Mouse (Mus musculus) hindbrain, embryonic 13.5 days (tissue): ENCODE measurements at regions not wholly inside any gene's neighbourhood (a gene's known extent, or its start where the extent isn't known, plus 50 kb on each side); places are given as distances from the start of the nearest gene placed in this dataset.

Experiments
- ATAC-seq: fragments of 200-750 bp; cut with Nextera tagmentation; 2 replicates; pipeline ENCODE4 v1.8.0; 2017; ENCODE audit warnings: moderate TSS enrichment; ENCODE audit not compliant: low FRiP score
- H3K27ac ChIP-seq: fragments of 300-500 bp; sonication (generic); 2 replicates; pipeline ENCODE4 v1.5.1; 2015; ENCODE audit warnings: inconsistent platforms, mild to moderate bottlenecking, moderate library complexity
- H3K27me3 ChIP-seq: fragments of 300-500 bp; sonication (generic); 2 replicates; pipeline ENCODE4 v1.6.1; 2015; ENCODE audit warnings: mild to moderate bottlenecking, inconsistent platforms
- H3K36me3 ChIP-seq: fragments of 300-500 bp; sonication (generic); 2 replicates; pipeline ENCODE4 v1.6.1; 2015; ENCODE audit warnings: mild to moderate bottlenecking, inconsistent platforms
- H3K4me1 ChIP-seq: fragments of 300-500 bp; sonication (generic); replicated peaks from 2 replicates; pipeline ENCODE4 v1.6.1; 2015; ENCODE audit warnings: inconsistent platforms
- H3K4me2 ChIP-seq: fragments of 300-500 bp; sonication (generic); 2 replicates; pipeline ENCODE4 v1.6.1; 2015; ENCODE audit warnings: inconsistent platforms, mild to moderate bottlenecking, moderate library complexity
- H3K4me3 ChIP-seq: fragments of 300-500 bp; sonication (generic); 2 replicates; pipeline ENCODE4 v1.5.1; 2015; ENCODE audit warnings: mild to moderate bottlenecking, inconsistent platforms
- H3K9ac ChIP-seq: fragments of 300-500 bp; sonication (generic); 2 replicates; pipeline ENCODE4 v1.6.1; 2015; ENCODE audit warnings: mild to moderate bottlenecking, inconsistent platforms
- H3K9me3 ChIP-seq: fragments of 300-500 bp; sonication (generic); 2 replicates; pipeline ENCODE4 v1.6.1; 2016; ENCODE audit warnings: inconsistent platforms
- WGBS: fragments of 180-500 bp; shearing (Covaris S2); methylation state at CpG from one replicate; pipeline ENCODE4 v1.1.7; 2015; 5-methylcytosine and 5-hydroxymethylcytosine counted together

DNA sequence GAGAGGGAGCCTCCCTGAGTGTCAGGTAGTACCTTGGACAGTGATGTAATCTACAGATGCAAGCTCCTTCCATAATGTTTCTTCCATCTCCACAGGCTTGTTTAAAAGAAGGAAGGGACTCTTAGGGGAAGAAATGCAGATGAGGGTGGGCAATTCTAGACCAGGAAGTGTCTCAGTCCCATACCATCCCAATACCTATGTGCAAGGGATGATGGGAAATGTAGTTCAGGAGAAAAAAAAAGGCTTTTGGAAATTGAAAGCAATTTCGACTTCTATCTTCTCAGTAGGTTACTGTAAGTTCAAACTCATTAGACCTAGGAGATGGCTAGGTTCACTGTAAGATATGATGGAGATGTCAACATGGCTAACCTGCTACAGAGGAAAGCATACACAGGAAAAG is 68.3 kb downstream of the Cd83 start:
- H3K27me3 ChIP-seq: no peaks in the 10 kb centered on the region
- H3K4me1 ChIP-seq: peaks cover 17% of the 10 kb centered on the region
- H3K9ac ChIP-seq: no peak overlapping the region
- no peaks in the 10 kb centered on the region for H3K36me3 ChIP-seq
- H3K4me3 ChIP-seq: no peak overlapping the region
- ATAC-seq: no peak
- 87% methylated on average over 1 of the region's 1 CpGs for WGBS
- H3K4me2 ChIP-seq: no peak overlapping the region
- H3K27ac ChIP-seq: no peak overlapping the region
- H3K9me3 ChIP-seq: no peaks in the 10 kb centered on the region

DNA sequence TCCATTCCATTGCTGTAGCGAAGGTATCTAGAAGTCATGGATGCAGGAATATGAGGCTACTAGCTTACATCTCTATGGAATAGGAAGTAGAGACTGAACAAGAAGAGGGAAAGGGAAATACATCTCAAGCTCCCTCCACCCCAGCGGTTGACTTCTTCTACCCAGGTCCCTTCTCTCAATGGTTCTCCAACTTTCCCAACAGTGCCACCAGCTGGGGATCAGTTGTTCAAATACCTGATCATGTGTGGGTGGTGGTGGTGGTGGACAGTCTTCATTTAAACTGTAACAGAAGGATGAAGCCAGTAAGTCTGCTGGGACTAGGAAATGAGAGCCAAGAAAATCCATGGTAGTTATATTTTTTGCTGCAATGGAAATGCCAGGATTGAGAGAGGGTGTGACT is 70.4 kb downstream of the Cd83 start:
- Histone ChIP-seq H3K4me2 (no peak overlapping the region), H3K27me3 (no peaks in the 10 kb centered on the region), H3K36me3 (no peaks in the 10 kb centered on the region), H3K27ac (no peak overlapping the region), H3K4me3 (no peak overlapping the region), H3K9ac (no peak overlapping the region), H3K4me1 (peaks cover 12% of the 10 kb centered on the region), H3K9me3 (no peaks in the 10 kb centered on the region)
- 100% methylated on average over 2 of the region's 2 CpGs for WGBS
- no peak for ATAC-seq

DNA sequence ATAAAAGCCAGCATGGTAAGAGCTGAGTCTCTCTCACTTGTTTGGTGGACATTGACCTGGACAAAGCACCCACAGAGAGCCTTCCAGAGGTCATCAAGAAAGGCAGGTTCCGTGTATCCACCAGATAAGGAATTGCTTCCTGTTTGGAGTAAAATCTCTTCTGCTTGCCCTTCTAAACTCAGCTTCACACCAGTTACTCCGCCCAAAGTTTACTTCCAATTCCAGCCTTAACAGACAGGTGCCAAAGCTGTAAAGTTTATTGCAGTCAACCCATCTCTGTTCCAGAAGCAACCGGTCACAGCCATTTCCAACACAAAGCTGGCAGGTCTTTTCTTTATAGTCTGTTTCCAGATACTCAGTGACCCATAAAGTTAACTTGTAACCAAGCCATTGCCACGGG is 76.4 kb downstream of the Cd83 start:
- Histone ChIP-seq H3K4me1 (peaks cover 18% of the 10 kb centered on the region), H3K36me3 (no peaks in the 10 kb centered on the region), H3K27me3 (peaks cover 31% of the 10 kb centered on the region), H3K4me3 (no peak overlapping the region), H3K4me2 (no peak overlapping the region), H3K27ac (no peak overlapping the region), H3K9me3 (no peaks in the 10 kb centered on the region), H3K9ac (no peak overlapping the region)
- 40% methylated on average over 4 of the region's 4 CpGs for WGBS
- ATAC-seq: no peak

DNA sequence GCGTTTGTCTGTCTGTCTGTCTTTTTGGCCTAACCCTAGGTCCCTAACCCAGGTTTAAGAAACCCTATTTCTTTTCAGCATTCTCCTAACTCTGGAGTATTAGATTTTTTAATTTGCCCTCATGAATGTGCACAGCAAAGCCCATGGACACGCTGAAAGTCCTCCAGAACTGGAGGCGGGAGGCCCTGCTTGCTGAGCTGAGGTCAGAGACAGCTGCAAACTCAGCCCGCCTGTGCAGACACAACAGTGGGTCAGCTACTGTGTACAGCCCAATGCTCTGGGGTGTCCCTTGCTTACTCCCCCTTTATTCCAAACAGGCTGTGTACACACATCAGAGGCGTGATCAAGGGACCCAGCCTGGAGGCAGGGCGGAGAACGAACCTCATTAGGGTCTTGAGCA is 76.8 kb downstream of the Cd83 start:
- no peaks in the 10 kb centered on the region for H3K36me3 ChIP-seq
- peaks cover 18% of the 10 kb centered on the region for H3K4me1 ChIP-seq
- no peak overlapping the region for H3K4me2 ChIP-seq
- no peak overlapping the region for H3K27ac ChIP-seq
- no peak overlapping the region for H3K4me3 ChIP-seq
- H3K9me3 ChIP-seq: no peaks in the 10 kb centered on the region
- no peak for ATAC-seq
- peaks cover 35% of the 10 kb centered on the region for H3K27me3 ChIP-seq
- no peak overlapping the region for H3K9ac ChIP-seq
- WGBS: 73% methylated on average over 7 of the region's 7 CpGs

DNA sequence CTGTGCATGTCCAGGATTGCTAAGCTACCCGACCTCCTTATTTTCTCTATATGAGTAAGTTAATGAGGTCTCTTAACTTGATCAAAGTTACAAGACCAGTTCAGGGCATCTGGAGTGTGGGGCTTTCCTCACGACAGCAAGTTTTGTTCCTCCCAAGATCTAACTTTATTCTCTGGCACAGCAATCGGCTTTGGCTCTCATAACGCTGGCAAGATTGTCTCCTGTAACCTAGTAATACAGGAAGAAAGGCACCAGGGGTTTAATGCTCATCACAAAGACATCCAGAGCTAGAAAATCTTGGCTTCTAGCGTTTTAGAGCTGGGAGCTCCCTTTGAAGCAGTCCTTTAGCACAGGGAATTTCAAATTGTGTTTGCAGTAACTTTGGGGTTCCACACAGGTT is 77.5 kb downstream of the Cd83 start:
- Histone ChIP-seq H3K4me1 (peaks cover 18% of the 10 kb centered on the region), H3K27me3 (peaks cover 38% of the 10 kb centered on the region), H3K27ac (no peak overlapping the region), H3K9me3 (no peaks in the 10 kb centered on the region), H3K36me3 (no peaks in the 10 kb centered on the region), H3K4me3 (no peak overlapping the region), H3K4me2 (no peak overlapping the region), H3K9ac (no peak overlapping the region)
- 89% methylated on average over 5 of the region's 5 CpGs for WGBS
- no peak for ATAC-seq

DNA sequence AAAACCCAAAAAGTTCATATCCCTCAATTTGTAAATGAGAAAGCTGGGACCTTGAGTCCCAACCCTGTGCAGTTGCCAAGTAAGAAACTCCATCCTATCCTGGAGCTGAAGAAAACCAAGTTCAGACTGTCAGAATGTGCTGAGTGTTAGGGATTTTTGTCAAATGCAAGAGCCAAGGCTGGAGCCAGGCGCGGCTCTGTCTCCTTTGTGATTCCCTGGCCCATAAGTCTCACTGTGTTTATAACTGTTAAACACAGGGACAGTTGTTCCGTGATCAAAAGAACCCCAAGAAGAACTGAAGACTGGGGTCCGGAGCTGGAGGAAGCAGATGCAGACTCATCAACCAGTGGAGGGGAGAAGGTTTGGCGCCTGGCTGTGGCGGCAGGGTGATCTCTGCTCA is 78.0 kb downstream of the Cd83 start:
- ATAC-seq: no peak
- H3K4me2 ChIP-seq: no peak overlapping the region
- no peak overlapping the region for H3K4me3 ChIP-seq
- no peak overlapping the region for H3K9ac ChIP-seq
- H3K27me3 ChIP-seq: peaks cover 38% of the 10 kb centered on the region
- H3K27ac ChIP-seq: no peak overlapping the region
- peaks cover 18% of the 10 kb centered on the region for H3K4me1 ChIP-seq
- no peaks in the 10 kb centered on the region for H3K36me3 ChIP-seq
- 84% methylated on average over 6 of the region's 6 CpGs for WGBS
- no peaks in the 10 kb centered on the region for H3K9me3 ChIP-seq

DNA sequence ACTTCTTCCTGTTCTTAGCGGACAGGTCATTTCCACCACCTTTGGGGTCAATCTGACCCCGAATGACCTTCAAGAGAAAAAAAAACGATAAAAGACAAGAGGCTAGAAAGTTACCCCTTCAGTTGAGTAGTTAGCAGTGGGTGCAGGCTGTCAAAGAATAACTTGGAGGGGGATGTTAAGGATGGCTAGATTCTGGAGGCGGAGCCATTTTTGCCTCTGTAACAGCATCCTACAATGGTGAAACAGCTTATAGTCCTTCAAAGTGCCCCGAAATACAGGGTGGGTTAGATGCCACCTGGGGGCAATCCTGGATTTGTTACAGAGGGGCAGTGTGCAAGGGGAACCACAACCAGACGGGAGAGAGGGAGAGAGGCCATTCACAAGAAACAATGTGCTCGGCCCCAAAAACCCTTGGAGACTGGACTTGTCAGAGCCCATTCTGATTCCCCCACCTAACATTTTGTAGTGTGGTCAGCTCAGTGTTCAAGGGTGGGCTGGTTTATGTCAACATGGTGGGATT is 79.1 kb downstream of the Cd83 start:
- no peak overlapping the region for H3K9ac ChIP-seq
- H3K27ac ChIP-seq: no peak overlapping the region
- H3K4me1 ChIP-seq: peaks cover 18% of the 10 kb centered on the region
- H3K27me3 ChIP-seq: peaks cover 38% of the 10 kb centered on the region
- no peaks in the 10 kb centered on the region for H3K9me3 ChIP-seq
- no peak for ATAC-seq
- H3K4me2 ChIP-seq: no peak overlapping the region; the same call in 1 of the 2 replicates
- WGBS: 76% methylated on average over 7 of the region's 7 CpGs
- H3K36me3 ChIP-seq: no peaks in the 10 kb centered on the region
- no peak overlapping the region for H3K4me3 ChIP-seq

DNA sequence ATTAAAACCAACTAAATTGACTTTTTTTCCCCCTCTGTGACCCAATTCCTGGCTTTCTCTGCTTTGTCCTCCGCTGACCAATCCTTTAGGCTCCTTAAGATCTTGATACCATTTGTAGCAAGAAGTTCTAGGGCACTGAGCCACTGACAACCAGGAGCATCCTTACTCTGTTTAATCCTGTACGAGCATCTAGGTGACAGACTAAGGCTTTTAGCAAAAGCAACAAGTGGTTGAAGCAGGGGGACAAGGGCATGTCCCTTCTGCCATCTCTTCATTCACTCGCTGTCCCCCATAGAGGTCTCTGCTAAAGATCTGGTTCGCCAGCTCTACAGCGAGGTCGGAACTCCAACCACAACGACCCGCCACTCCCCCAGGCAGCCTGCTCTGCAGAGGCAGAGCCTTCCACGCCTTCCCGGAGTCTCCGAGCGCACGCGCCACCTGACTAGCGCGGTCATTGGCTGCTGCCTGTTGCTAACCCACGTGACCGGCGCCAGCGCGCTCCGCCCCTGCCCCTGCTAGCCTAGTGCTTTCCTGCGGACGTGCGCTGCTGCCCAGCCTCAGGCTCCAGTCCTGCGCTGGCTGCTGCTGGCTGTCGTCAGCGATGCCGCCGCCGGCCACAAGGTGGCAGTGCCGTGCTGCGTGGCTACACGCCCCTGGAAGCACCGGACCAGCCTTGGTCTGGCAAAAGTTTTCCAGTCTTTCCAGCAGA is 79.7 kb downstream of the Cd83 start:
- H3K36me3 ChIP-seq: no peaks in the 10 kb centered on the region
- H3K9me3 ChIP-seq: no peaks in the 10 kb centered on the region
- peak overlapping the region; percentile 34 for H3K4me3 ChIP-seq
- no peak overlapping the region for H3K27ac ChIP-seq
- peaks cover 43% of the 10 kb centered on the region for H3K27me3 ChIP-seq
- peak overlapping the region; percentile 61 for H3K4me2 ChIP-seq
- peak; percentile 99 for ATAC-seq
- peaks cover 18% of the 10 kb centered on the region for H3K4me1 ChIP-seq
- H3K9ac ChIP-seq: 0 out of 2 replicates have a peak overlapping the region, but pooled peaks have one; percentile 53
- 1% methylated on average over 35 of the region's 35 CpGs for WGBS

DNA sequence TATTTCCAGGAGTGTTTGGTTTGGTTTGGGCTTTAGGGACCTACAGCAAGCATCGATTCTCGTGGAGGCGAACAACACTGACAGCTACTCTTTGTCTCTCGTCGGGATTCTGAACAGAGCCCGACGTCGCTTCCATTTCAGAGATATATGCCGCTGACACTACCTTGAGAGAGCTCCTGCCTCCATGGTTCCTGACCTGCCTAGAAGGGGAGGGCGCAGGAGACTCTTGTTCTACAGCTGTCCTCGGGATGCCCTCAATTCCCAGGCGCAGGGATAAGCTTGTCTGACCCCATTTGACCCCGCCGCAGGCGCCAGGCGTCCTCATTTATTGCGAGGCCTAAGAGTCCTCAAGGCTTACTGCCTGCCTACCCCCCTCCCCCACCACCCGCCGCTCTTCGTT is 80.5 kb downstream of the Cd83 start:
- peak; percentile 39 for ATAC-seq
- Histone ChIP-seq H3K9ac (peak overlapping the region; percentile 53), H3K4me3 (peak overlapping the region; percentile 34), H3K4me2 (peak overlapping the region; percentile 61), H3K27me3 (peaks cover 43% of the 10 kb centered on the region), H3K4me1 (peaks cover 18% of the 10 kb centered on the region), H3K36me3 (no peaks in the 10 kb centered on the region), H3K27ac (no peak overlapping the region), H3K9me3 (no peaks in the 10 kb centered on the region)
- 2% methylated on average over 20 of the region's 20 CpGs for WGBS

DNA sequence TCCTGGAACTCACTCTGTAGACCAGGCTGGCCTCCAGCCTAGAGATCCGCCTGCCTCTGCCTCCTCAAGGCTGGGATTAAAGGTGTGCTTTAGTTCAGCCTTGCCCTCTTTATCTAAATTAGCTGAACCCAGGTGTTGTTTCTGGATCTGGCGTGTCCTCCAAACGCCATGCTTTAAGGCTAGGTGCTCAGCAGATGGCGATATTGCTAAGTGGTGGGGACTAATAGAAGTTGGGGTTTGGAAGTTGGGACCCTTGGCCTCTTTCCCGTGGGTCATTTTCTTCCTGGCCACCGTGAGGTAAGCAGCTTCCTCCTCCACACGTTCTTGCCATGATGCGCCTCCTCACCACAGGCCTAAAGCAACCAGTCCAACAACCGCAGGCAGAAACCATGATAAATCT is 91.3 kb downstream of the Cd83 start:
- no peak overlapping the region for H3K4me2 ChIP-seq

DNA sequence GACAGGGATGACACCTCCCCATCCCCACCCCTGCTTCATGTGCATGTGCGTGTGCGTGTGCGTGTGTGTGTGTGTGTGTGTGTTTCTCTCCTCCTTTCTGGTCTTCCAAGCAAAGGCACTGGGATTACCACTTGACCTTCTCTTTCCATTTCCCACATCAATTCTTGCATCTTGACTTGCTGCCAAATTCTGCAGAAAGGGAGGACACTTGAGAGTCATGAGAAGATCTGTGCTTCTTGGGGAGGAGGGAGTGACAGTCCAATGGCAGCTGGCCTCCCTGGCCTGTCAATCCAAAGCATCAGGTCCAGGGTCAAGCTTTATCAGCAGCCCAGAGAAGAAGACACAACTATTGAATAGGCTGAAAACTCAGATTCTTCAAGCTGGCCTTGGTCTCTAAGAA is 102.7 kb downstream of the Cd83 start:
- H3K9me3 ChIP-seq: no peaks in the 10 kb centered on the region
- H3K4me3 ChIP-seq: no peak overlapping the region
- no peak overlapping the region for H3K9ac ChIP-seq
- H3K36me3 ChIP-seq: no peaks in the 10 kb centered on the region
- ATAC-seq: no peak
- H3K4me2 ChIP-seq: no peak overlapping the region
- no peak overlapping the region for H3K27ac ChIP-seq
- H3K4me1 ChIP-seq: peaks cover 4% of the 10 kb centered on the region; the same call in 1 of the 2 replicates
- WGBS: 90% methylated on average over 3 of the region's 3 CpGs
- H3K27me3 ChIP-seq: no peaks in the 10 kb centered on the region

More for the DNA sequence above, 91.3 kb downstream of the Cd83 start:
- WGBS: 88% methylated on average over 9 of the region's 9 CpGs
- Histone ChIP-seq H3K27me3 (peaks cover 6% of the 10 kb centered on the region; the same call in 1 of the 2 replicates), H3K27ac (no peak overlapping the region), H3K4me1 (0 out of 2 replicates have a peak, but pooled peaks cover 3% of the 10 kb centered on the region), H3K9me3 (no peaks in the 10 kb centered on the region), H3K9ac (no peak overlapping the region), H3K36me3 (no peaks in the 10 kb centered on the region), H3K4me3 (no peak overlapping the region)
- ATAC-seq: no peak

DNA sequence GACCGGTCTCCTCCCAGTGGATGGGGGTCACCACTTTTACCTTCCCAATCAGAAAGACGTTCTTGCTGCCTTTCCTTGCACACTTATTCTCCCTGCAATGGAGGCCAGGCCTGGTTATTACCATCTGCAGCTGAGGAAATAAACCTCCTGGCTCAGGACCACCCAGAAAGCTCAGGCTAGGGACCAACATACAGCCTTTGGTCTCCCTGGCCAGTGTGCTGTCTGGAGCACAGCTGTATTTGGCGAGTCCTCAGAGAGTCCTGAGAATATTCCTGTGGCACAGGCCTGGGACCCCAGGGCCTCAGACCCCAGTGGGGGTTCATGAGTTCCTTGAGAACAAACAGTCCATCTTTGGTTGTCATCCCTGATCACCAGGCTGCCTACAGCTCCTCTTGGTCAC is 107.4 kb downstream of the Cd83 start:
- Histone ChIP-seq H3K9me3 (no peaks in the 10 kb centered on the region), H3K27me3 (no peaks in the 10 kb centered on the region), H3K9ac (no peak overlapping the region), H3K27ac (no peak overlapping the region), H3K4me2 (no peak overlapping the region), H3K36me3 (no peaks in the 10 kb centered on the region), H3K4me3 (no peak overlapping the region), H3K4me1 (peaks cover 10% of the 10 kb centered on the region)
- 79% methylated on average over 3 of the region's 3 CpGs for WGBS
- ATAC-seq: no peak

DNA sequence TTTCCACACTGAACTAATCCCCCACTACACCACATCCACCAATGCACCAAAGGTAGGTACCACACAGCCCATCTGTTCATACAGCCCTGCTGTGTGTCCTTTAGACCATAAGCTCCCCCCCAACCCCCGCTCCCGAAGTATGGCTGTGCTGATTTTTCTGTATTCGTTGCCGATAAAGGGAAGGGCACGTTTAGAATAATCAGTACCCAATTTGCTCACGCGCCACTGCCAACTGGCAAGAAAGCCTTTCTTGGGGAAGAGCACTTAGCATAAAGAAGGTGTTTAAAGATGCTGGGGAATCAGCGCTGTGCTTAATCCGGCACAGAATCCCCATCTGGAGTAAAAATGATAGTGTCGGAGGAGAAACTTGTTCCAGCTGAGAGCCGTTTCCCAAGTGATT is 111.4 kb downstream of the Cd83 start:
- Histone ChIP-seq H3K9ac (no peak overlapping the region), H3K4me3 (no peak overlapping the region), H3K4me2 (no peak overlapping the region), H3K27ac (no peak overlapping the region), H3K27me3 (no peaks in the 10 kb centered on the region), H3K4me1 (peaks cover 10% of the 10 kb centered on the region), H3K36me3 (no peaks in the 10 kb centered on the region), H3K9me3 (no peaks in the 10 kb centered on the region)
- 66% methylated on average over 11 of the region's 11 CpGs for WGBS
- no peak for ATAC-seq
